Mouse (Mus musculus): ENCODE measurements around the gene Ephb2.

GRCm38 (mm10) chr4:136852119-136852518 lies 16.3 kb upstream of the Ephb2 start:
- TF ChIP-seq CTCF (IDR thresholded peaks at IDR 0.05; ENCODE audit: extremely low read depth, insufficient read length, insufficient replicate concordance, low read depth, low read length), result no peak
- no peak for TF ChIP-seq POLR2A (IDR thresholded peaks at IDR 0.05; ENCODE audit: low read depth, low read length)

Data from small intestine, adult 2 months (tissue).